Mouse (Mus musculus): ENCODE data around the gene Pim1. TPM values are rescaled to one million over a fixed set of nuclear protein-coding genes. Genes with fewer than 3 reads are reported as not detected.

The Pim1 gene
- total and polyA plus RNA-seq, 3 experiments: 75.8 to 178 (median 133) TPM

DNA sequence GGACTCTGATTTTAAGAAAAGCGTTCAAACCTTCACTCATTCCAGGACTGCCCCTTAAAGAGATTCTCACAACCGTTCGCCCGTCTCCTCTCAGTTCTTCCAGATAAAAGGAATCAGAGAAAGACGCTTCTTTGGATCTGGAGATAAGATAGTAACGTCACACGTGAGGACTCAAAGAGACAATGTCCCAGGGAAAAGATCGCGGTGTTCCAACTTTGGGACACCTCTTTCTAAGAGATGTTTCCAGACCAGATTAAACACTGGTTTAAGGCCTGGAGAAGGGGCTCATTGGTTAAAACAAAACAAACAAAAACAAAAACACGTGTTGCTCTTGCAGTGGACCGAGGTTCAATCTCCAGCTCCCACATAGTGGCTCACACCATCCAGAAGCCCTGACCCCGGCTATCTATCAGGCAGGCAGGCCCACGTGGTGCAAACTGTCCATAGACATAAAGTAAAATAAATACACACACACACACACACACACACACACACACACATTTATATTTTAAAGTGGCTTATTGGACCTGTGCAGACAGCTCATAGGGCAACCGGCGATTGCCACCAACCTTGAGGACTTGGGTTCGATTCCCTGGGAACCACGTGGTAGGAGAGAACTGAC is 25.9 kb upstream of the Pim1 start:
- H3K27me3 ChIP-seq (replicated peaks): no peaks in the 10 kb centered on the region
- TF ChIP-seq SIN3A (IDR thresholded peaks at IDR 0.05; ENCODE audit: low read length) (no peak), CTCF (conservative IDR thresholded peaks at IDR 0.05 in 1 of 2, IDR thresholded peaks at IDR 0.05 in 1 of 2; ENCODE audit: low read depth in 2 of 2, low read length in 2 of 2) (no peak), ZMIZ1 (IDR thresholded peaks at IDR 0.05; ENCODE audit: low read depth, low read length) (no peak), ETS1 (conservative IDR thresholded peaks at IDR 0.05; ENCODE audit: low read depth, low read length) (no peak), TCF12 (IDR thresholded peaks at IDR 0.05; ENCODE audit: low read depth, low read length) (no peak), ELF1 (IDR thresholded peaks at IDR 0.05; ENCODE audit: low read depth, low read length) (no peak), CHD1 (IDR thresholded peaks at IDR 0.05; ENCODE audit: low read depth, low read length) (no peak), ZC3H11A (IDR thresholded peaks at IDR 0.05; ENCODE audit: low read depth, low read length) (no peak), MXI1 (IDR thresholded peaks at IDR 0.05; ENCODE audit: low read depth, low read length) (no peak), NELFE (IDR thresholded peaks at IDR 0.05; ENCODE audit: low read depth, low read length) (no peak), MEF2A (IDR thresholded peaks at IDR 0.05; ENCODE audit: borderline replicate concordance, low read depth, low read length) (no peak), E2F4 (IDR thresholded peaks at IDR 0.05; ENCODE audit: insufficient replicate concordance, low read depth, low read length) (no peak), RCOR1 (conservative IDR thresholded peaks at IDR 0.05; ENCODE audit: low read depth, low read length) (no peak)
- in situ Hi-C loops (cut with MboI; ENCODE audit: low pct_ligation_motif_present, low pct_unique_long_range_greater_than_20kb, low sequenced_read_pairs) (no loop called here), dilution Hi-C loops (cut with MboI; ENCODE audit: extremely low pct_ligation_motif_present, extremely low pct_unique_long_range_greater_than_20kb, low sequenced_read_pairs) (no loop called here)
- 0 out of 2 replicates have a peak, but pooled peaks cover 2% of the 10 kb centered on the region for H3K79me2 ChIP-seq (replicated peaks; ENCODE audit: control insufficient read depth, extremely low read depth, insufficient read depth, poor library complexity, severe bottlenecking)
- no peak overlapping the region for H3K4me3 ChIP-seq (replicated peaks in 1 of 3; ENCODE audit: low read depth in 2 of 3, low read length in 2 of 3, poor library complexity in 1 of 3)
- no peak overlapping the region for H3K9ac ChIP-seq (ENCODE audit: insufficient read depth, low read depth)
- H3K4me2 ChIP-seq (ENCODE audit: insufficient read depth, low read depth, poor library complexity, severe bottlenecking): no peak overlapping the region
- H3K36me3 ChIP-seq (replicated peaks in 1 of 2; ENCODE audit: control insufficient read depth in 1 of 2, insufficient read depth in 1 of 2, low read length in 1 of 2): no peaks in the 10 kb centered on the region
- no peak for DNase-seq (ENCODE audit: extremely low read depth)
- peaks cover 5 to 39% of the 10 kb centered on the region in 2 experiments for H3K4me1 ChIP-seq (ENCODE audit: control insufficient read depth in 1 of 2, insufficient read depth in 2 of 2)
- no peaks in the 10 kb centered on the region for H3K9me3 ChIP-seq (replicated peaks; ENCODE audit: low read length)
- H3K27ac ChIP-seq (ENCODE audit: insufficient read depth, low read depth): no peak overlapping the region

DNA sequence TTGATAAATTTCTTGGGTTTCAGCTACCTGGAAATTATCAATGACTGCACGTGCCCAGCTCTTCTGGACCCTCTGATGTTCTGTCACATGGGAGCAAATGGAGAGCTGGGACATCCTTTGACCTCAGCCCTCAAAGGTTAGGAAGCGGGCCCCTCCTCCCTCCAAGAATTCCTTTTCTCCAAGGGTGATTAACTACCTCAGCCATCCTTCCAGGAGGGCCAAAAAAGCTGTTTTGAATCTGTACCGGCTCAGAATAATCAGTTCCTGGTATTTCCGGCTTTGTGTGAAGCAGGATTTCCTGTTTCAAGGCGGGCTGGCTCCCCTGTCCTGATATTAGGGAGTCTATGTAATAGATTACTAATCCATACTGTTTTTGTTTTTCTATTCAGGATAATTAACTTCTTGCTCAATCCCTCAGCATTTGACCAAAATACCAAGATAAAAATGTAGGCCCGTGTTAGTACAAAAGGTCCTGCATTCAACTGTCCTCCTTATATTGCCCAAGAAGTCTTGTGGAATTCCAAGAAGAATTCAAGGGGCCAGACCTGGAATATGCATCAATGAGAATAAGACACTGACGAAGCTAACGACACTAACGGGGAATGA is 25.0 kb upstream of the Pim1 start:
- no peak for DNase-seq (ENCODE audit: extremely low read depth)
- H3K9me3 ChIP-seq (replicated peaks; ENCODE audit: low read length): no peaks in the 10 kb centered on the region
- no peaks in the 10 kb centered on the region for H3K36me3 ChIP-seq (replicated peaks in 1 of 2; ENCODE audit: control insufficient read depth in 1 of 2, insufficient read depth in 1 of 2, low read length in 1 of 2)
- H3K4me3 ChIP-seq (replicated peaks in 1 of 3; ENCODE audit: low read depth in 2 of 3, low read length in 2 of 3, poor library complexity in 1 of 3): no peak overlapping the region
- dilution Hi-C loops (cut with MboI; ENCODE audit: extremely low pct_ligation_motif_present, extremely low pct_unique_long_range_greater_than_20kb, low sequenced_read_pairs) (no loop called here), in situ Hi-C loops (cut with MboI; ENCODE audit: low pct_ligation_motif_present, low pct_unique_long_range_greater_than_20kb, low sequenced_read_pairs) (no loop called here)
- H3K9ac ChIP-seq (ENCODE audit: insufficient read depth, low read depth): no peak overlapping the region
- TF ChIP-seq MXI1 (IDR thresholded peaks at IDR 0.05; ENCODE audit: low read depth, low read length): no peak
- no peak for TF ChIP-seq TCF12 (IDR thresholded peaks at IDR 0.05; ENCODE audit: low read depth, low read length)
- TF ChIP-seq NELFE (IDR thresholded peaks at IDR 0.05; ENCODE audit: low read depth, low read length): no peak
- TF ChIP-seq ZC3H11A (IDR thresholded peaks at IDR 0.05; ENCODE audit: low read depth, low read length): no peak
- no peak for TF ChIP-seq JUND (conservative IDR thresholded peaks at IDR 0.05; ENCODE audit: low read depth, low read length)
- TF ChIP-seq CHD2 (IDR thresholded peaks at IDR 0.05; ENCODE audit: low read length): no peak
- TF ChIP-seq PAX5 (IDR thresholded peaks at IDR 0.05; ENCODE audit: low read length): no peak
- no peak for TF ChIP-seq MAFK (IDR thresholded peaks at IDR 0.05; ENCODE audit: insufficient replicate concordance, low read length)
- no peak for TF ChIP-seq UBTF (IDR thresholded peaks at IDR 0.05; ENCODE audit: low read depth, low read length)
- no peak for TF ChIP-seq BHLHE40 (IDR thresholded peaks at IDR 0.05; ENCODE audit: low read depth, low read length)
- no peak for TF ChIP-seq IRF4 (IDR thresholded peaks at IDR 0.05; ENCODE audit: low read depth, low read length)
- TF ChIP-seq POLR2AphosphoS2 (IDR thresholded peaks at IDR 0.05; ENCODE audit: low read depth, low read length): no peak
- no peak for TF ChIP-seq ZKSCAN1 (IDR thresholded peaks at IDR 0.05; ENCODE audit: borderline replicate concordance, low read depth, low read length)
- no peak for TF ChIP-seq MEF2A (IDR thresholded peaks at IDR 0.05; ENCODE audit: borderline replicate concordance, low read depth, low read length)
- TF ChIP-seq HCFC1 (IDR thresholded peaks at IDR 0.05; ENCODE audit: low read depth, low read length): no peak
- no peak for TF ChIP-seq USF1 (IDR thresholded peaks at IDR 0.05; ENCODE audit: low read depth, low read length)
- TF ChIP-seq TBP (conservative IDR thresholded peaks at IDR 0.05; ENCODE audit: low read depth, low read length): no peak
- no peak for TF ChIP-seq SIN3A (IDR thresholded peaks at IDR 0.05; ENCODE audit: low read length)
- peaks cover 6 to 42% of the 10 kb centered on the region in 2 experiments for H3K4me1 ChIP-seq (ENCODE audit: control insufficient read depth in 1 of 2, insufficient read depth in 2 of 2)
- H3K27ac ChIP-seq (ENCODE audit: insufficient read depth, low read depth): no peak overlapping the region
- H3K79me2 ChIP-seq (replicated peaks; ENCODE audit: control insufficient read depth, extremely low read depth, insufficient read depth, poor library complexity, severe bottlenecking): 0 out of 2 replicates have a peak, but pooled peaks cover 2% of the 10 kb centered on the region
- H3K27me3 ChIP-seq (replicated peaks): no peaks in the 10 kb centered on the region
- no peak overlapping the region for H3K4me2 ChIP-seq (ENCODE audit: insufficient read depth, low read depth, poor library complexity, severe bottlenecking)

All from CH12.LX (cell line).